Mouse (Mus musculus) kidney, postnatal 0 days (tissue): ENCODE data around the gene Myh9. TPM values are rescaled to one million over a fixed set of nuclear protein-coding genes. Genes with fewer than 3 reads are reported as not detected.
"Not testable (repeated sequence)": the region's sequence is repeated elsewhere in the genome, so short reads cannot be mapped to it uniquely, and the experiment has no call there.

Experiments
- ATAC-seq: fragments of 200-750 bp; cut with Nextera tagmentation; replicated peaks from 2 replicates; pipeline ENCODE4 v1.8.0; 2017; ENCODE audit warnings: low read depth, moderate number of reproducible peaks, moderate TSS enrichment, moderate library complexity; ENCODE audit not compliant: low FRiP score
- DNase-seq: peaks from one replicate; pipeline ENCODE4 v3.0.0-alpha.2; 2016; ENCODE audit warnings: low spot score
- H3K27ac ChIP-seq: fragments of 300-500 bp; sonication (generic); 2 replicates; pipeline ENCODE4 v1.5.1; 2014; ENCODE audit warnings: mild to moderate bottlenecking
- H3K27me3 ChIP-seq: fragments of 300-500 bp; sonication (generic); 2 replicates; pipeline ENCODE4 v1.6.1; 2014; ENCODE audit warnings: low read length, mixed read lengths; ENCODE audit not compliant: insufficient read depth
- H3K36me3 ChIP-seq: fragments of 300-500 bp; sonication (generic); 2 replicates; pipeline ENCODE4 v1.6.1; 2014; ENCODE audit warnings: low read length, mixed read lengths; ENCODE audit not compliant: insufficient read depth
- H3K4me1 ChIP-seq: fragments of 300-500 bp; sonication (generic); replicated peaks from 2 replicates; pipeline ENCODE4 v1.6.1; 2014; ENCODE audit warnings: antibody characterized with exemption, low read length, mixed read lengths; ENCODE audit not compliant: insufficient read depth
- H3K4me2 ChIP-seq: fragments of 300-500 bp; sonication (generic); 2 replicates; pipeline ENCODE4 v1.6.1; 2014; ENCODE audit warnings: mild to moderate bottlenecking, low read length, moderate library complexity, mixed read lengths
- H3K4me3 ChIP-seq: fragments of 300-500 bp; sonication (generic); replicated peaks from 2 replicates; pipeline ENCODE4 v1.5.1; 2014; ENCODE audit warnings: low read depth, low read length
- H3K9ac ChIP-seq: fragments of 300-500 bp; sonication (generic); 2 replicates; pipeline ENCODE4 v1.6.1; 2014; ENCODE audit warnings: low read depth, low read length
- H3K9me3 ChIP-seq: fragments of 300-500 bp; sonication (generic); replicated peaks from 2 replicates; pipeline ENCODE4 v1.6.1; 2016; ENCODE audit warnings: low read length, inconsistent platforms, mixed read lengths
- CTCF ChIP-seq: IDR thresholded peaks from 2 replicates; pipeline ENCODE4 v1.5.1; 2016; ENCODE audit warnings: antibody characterized with exemption, low read depth, mild to moderate bottlenecking, moderate library complexity
- WGBS: fragments of 180-500 bp; shearing (Covaris S2); extraction: QIAGEN DNeasy Blood & Tissue Kit; methylation state at CpG from one replicate; pipeline ENCODE4 v1.1.7; 2014; 5-methylcytosine and 5-hydroxymethylcytosine counted together
- polyA plus RNA-seq: library from polyadenylated mRNA; unstranded; fragments of >200 nt; fragmentation: Nextera tagmentation; extraction: Ambion mirVana; gene quantifications from 2 replicates; pipeline ENCODE4 v1.2.1, GENCODE M21; 2015

Myh9 gene
- polyA plus RNA-seq, 1 experiment from 2014 or later = 52.9 TPM

DNA sequence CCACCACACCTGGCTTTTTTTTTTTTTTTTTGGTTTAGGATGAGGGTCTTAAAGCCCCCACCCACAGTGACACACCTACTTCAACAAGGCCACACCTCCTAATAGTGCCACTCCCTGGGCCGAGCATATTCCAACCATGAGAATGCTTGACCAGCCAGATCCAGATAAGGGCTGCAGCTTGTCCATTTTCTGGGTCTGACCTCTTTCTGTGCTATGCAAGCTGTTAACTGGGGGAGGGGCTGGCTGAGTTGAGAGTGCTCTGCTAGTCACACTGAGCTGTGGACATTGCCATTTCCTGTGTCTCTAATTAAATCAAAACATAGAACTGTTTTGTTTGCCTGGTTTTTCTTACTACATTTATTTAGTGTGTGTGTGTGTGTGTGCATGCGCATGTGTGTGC, 31.6 kb upstream of the Myh9 start:
- DNase-seq (peak; percentile 82), ATAC-seq (peak; percentile 77)
- no peak overlapping the region for H3K4me2 ChIP-seq
- 0 out of 2 replicates have a peak, but pooled peaks cover 5% of the 10 kb centered on the region for H3K4me1 ChIP-seq
- H3K4me3 ChIP-seq = no peak overlapping the region
- peak overlapping the region; percentile 50; the same call in 1 of the 2 replicates for H3K27ac ChIP-seq
- H3K9ac ChIP-seq = no peak overlapping the region
- H3K27me3 ChIP-seq = no peaks in the 10 kb centered on the region
- TF ChIP-seq CTCF = no peak
- H3K9me3 ChIP-seq = no peaks in the 10 kb centered on the region
- 44% methylated on average over 2 of the region's 2 CpGs for WGBS
- no peaks in the 10 kb centered on the region for H3K36me3 ChIP-seq

DNA sequence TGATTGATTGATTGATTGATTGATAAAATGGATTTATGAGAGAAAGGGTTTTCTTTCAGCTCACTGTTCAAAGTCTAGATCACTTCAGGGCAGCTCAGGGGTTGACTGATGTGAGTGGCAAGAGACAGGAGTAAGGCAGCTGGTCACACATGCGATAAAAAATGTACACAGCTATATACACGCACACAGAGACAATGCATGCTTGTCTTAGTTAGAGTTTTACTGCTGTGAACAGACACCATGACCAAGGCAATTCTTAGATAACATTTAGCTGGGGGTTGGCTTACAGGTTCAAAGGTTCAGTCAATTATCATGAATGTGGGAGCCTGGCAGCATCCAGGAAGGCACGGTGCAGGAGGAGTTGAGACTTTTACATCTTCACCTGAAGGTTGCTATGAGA, 31.0 kb upstream of the Myh9 start:
- ATAC-seq = no peak
- WGBS = 69% methylated on average over 3 of the region's 3 CpGs

DNA sequence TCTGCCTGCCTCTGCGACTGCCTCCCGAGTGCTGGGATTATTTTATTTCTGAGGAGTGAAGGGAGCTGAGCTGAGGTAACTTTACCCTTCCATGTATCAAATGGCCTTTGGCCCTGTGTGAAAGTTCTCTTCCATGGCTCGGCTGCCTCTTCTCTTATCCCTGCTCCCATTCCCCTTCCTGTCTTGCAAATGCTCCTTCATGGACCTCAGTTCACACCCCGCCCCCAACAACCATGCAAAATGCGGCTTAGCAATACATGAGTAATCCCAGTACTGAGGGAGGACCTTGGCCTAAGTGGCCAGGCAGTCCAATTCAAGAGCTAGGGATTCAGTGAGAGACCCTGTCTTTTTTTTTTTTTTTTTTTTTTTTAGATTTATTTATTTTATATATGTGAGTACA, 26.4 kb upstream of the Myh9 start:
- Histone ChIP-seq H3K4me3 (no peak overlapping the region), H3K36me3 (no peaks in the 10 kb centered on the region), H3K9me3 (no peaks in the 10 kb centered on the region), H3K4me1 (0 out of 2 replicates have a peak, but pooled peaks cover 6% of the 10 kb centered on the region), H3K27me3 (no peaks in the 10 kb centered on the region), H3K27ac (no peak overlapping the region), H3K4me2 (no peak overlapping the region), H3K9ac (no peak overlapping the region)
- 85% methylated on average over 5 of the region's 5 CpGs for WGBS
- ATAC-seq (no peak), DNase-seq (no peak)
- no peak for TF ChIP-seq CTCF

More for the DNA sequence above, 31.0 kb upstream of the Myh9 start:
- H3K36me3 ChIP-seq = no peaks in the 10 kb centered on the region
- no peaks in the 10 kb centered on the region for H3K9me3 ChIP-seq
- no peak overlapping the region for H3K9ac ChIP-seq
- no peak overlapping the region for H3K4me3 ChIP-seq
- 0 out of 2 replicates have a peak overlapping the region, but pooled peaks have one; percentile 50 for H3K27ac ChIP-seq
- TF ChIP-seq CTCF = no peak
- no peaks in the 10 kb centered on the region for H3K27me3 ChIP-seq
- H3K4me1 ChIP-seq = 0 out of 2 replicates have a peak, but pooled peaks cover 5% of the 10 kb centered on the region
- DNase-seq = no peak
- no peak overlapping the region for H3K4me2 ChIP-seq

DNA sequence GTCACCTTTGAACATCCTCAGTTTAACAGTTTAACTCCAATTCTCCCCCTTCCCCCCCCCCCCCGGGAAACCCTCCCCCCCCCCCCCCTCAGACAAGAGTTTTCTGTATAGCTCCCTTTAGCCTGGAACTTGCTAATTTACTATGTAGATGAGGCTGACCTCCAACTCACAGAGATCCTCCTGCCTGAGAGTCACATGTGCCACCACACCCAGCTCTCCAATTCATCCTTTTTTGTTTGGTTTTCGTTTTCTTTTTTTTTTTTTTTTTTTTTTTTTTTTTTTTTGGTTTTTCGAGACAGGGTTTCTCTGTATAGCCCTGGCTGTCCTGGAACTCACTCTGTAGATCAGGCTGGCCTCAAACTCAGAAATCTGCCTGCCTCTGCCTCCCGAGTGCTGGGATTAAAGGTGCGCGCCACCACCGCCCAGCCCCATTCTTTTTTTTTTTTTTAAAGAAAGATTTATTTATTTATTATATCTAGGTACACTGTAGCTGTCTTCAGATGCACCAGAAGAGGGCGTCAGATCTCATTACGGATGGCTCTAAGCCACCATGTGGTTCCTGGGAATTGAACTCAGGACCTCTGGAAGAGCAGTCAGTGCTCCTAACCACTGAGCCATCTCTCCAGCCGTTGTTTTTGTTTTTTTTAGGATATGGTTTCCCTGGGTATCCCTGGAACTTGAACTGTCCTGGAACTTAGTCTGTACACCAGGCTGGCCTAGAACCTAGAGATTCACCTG, 25.4 kb upstream of the Myh9 start:
- H3K4me1 ChIP-seq, ATAC-seq, H3K27me3 ChIP-seq, H3K36me3 ChIP-seq, H3K27ac ChIP-seq, DNase-seq, H3K9ac ChIP-seq, H3K4me2 ChIP-seq, H3K9me3 ChIP-seq, H3K4me3 ChIP-seq: not testable (repeated sequence)
- 86% methylated on average over 7 of the region's 10 CpGs for WGBS

DNA sequence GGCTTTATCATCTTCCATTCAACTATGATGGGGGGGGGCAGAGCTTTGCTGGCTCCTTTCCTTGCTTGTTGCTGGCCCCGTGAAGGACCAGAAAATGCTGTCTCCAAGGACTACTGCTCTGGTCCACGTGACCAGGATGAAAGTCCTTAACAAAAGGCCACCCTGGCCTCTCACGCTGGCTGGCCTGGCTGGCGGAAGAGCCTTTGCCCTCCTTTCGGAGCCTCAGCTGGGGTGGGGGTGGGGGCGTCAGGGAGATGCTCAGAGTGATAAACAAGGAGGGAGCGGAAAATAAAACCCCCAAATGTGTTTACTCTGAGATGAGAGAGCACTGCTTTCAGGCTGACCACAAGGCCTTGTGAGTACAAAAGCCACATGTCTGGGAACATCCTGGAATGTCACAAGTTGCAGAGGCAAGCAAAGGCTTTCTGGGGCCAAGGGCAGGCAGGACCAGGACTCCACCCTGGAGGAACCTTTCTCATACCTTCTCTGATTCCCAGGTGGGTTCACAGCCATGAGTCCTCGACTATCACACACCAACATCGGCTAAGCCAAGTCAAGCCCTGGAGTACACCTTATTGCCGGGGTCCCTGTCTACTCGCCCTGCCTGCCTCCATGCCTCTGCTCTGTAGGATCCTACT, 24.7 kb upstream of the Myh9 start:
- Histone ChIP-seq H3K9me3 (no peaks in the 10 kb centered on the region), H3K27ac (peak overlapping the region; percentile 69; the same call in 1 of the 2 replicates), H3K4me3 (no peak overlapping the region), H3K4me2 (no peak overlapping the region), H3K9ac (no peak overlapping the region), H3K36me3 (no peaks in the 10 kb centered on the region), H3K27me3 (no peaks in the 10 kb centered on the region), H3K4me1 (0 out of 2 replicates have a peak, but pooled peaks cover 6% of the 10 kb centered on the region)
- DNase-seq = peak; percentile 60
- ATAC-seq = peak; percentile 66
- TF ChIP-seq CTCF = no peak
- 47% methylated on average over 11 of the region's 11 CpGs for WGBS

DNA sequence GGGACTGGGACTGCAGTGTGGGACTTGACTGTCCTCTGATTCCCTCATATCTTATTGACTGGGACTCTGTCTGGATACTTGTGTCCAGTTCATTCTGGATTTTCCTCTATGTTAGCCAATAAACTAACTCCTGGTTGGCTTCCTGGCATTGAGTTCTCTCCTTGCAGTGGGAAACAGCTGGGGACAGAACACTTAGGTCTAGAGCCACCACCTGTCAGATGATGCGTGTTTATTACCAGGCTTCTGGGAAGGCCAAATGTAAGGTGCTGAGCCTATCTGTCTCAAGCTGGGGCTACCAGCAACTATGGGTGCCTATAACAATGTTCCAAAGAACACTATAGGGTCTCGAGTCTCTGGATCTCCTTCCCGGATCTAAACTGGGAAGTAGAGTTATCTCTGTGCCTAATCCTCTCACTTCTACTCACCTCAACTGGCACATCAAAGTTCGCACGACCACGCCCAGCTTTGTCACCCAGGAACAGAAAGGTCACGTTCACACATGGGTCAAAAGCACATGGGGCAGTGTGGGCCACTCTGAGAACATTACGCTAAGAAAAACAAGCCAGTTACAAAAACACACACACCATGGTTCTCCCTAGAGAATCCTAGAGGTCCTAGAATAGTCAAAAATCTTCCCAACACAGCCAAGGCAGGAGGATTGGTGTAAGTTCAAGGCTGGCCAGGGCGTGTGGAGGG, 22.2 kb upstream of the Myh9 start:
- 0 out of 2 replicates have a peak, but pooled peaks cover 6% of the 10 kb centered on the region for H3K4me1 ChIP-seq
- WGBS = 71% methylated on average over 9 of the region's 9 CpGs
- H3K9ac ChIP-seq = no peak overlapping the region
- no peak overlapping the region for H3K27ac ChIP-seq
- H3K27me3 ChIP-seq = no peaks in the 10 kb centered on the region
- H3K4me3 ChIP-seq = no peak overlapping the region
- ATAC-seq = no peak
- no peak for DNase-seq
- no peak for TF ChIP-seq CTCF
- no peaks in the 10 kb centered on the region for H3K36me3 ChIP-seq
- H3K4me2 ChIP-seq = no peak overlapping the region
- no peaks in the 10 kb centered on the region for H3K9me3 ChIP-seq
